Mouse (Mus musculus) midbrain, embryonic 13.5 days (tissue): ENCODE measurements at regions not wholly inside any gene's neighbourhood (a gene's known extent, or its start where the extent isn't known, plus 50 kb on each side); places are given as distances from the start of the nearest gene placed in this dataset.

Experiments used
- ATAC-seq: fragments of 200-750 bp; cut with Nextera tagmentation; 2 replicates; pipeline ENCODE4 v1.8.0; 2017; ENCODE audit warnings: mild to moderate bottlenecking, moderate TSS enrichment, moderate library complexity
- H3K27ac ChIP-seq: fragments of 300-500 bp; sonication (generic); 2 replicates; pipeline ENCODE4 v1.5.1; 2015; ENCODE audit warnings: inconsistent platforms, mild to moderate bottlenecking, moderate library complexity
- H3K27me3 ChIP-seq: fragments of 300-500 bp; sonication (generic); 2 replicates; pipeline ENCODE4 v1.6.1; 2015; ENCODE audit warnings: mild to moderate bottlenecking, inconsistent platforms
- H3K36me3 ChIP-seq: fragments of 300-500 bp; sonication (generic); 2 replicates; pipeline ENCODE4 v1.6.1; 2015; ENCODE audit warnings: mild to moderate bottlenecking, inconsistent platforms
- H3K4me1 ChIP-seq: fragments of 300-500 bp; sonication (generic); replicated peaks from 2 replicates; pipeline ENCODE4 v1.6.1; 2015; ENCODE audit warnings: inconsistent platforms
- H3K4me2 ChIP-seq: fragments of 300-500 bp; sonication (generic); replicated peaks from 2 replicates; pipeline ENCODE4 v1.6.1; 2015; ENCODE audit warnings: moderate library complexity, mild to moderate bottlenecking, inconsistent platforms
- H3K4me3 ChIP-seq: fragments of 300-500 bp; sonication (generic); replicated peaks from 2 replicates; pipeline ENCODE4 v1.5.1; 2015; ENCODE audit warnings: mild to moderate bottlenecking, inconsistent platforms
- H3K9ac ChIP-seq: fragments of 300-500 bp; sonication (generic); replicated peaks from 2 replicates; pipeline ENCODE4 v1.6.1; 2015; ENCODE audit warnings: mild to moderate bottlenecking, inconsistent platforms
- H3K9me3 ChIP-seq: fragments of 300-500 bp; sonication (generic); 2 replicates; pipeline ENCODE4 v1.6.1; 2016; ENCODE audit warnings: mild to moderate bottlenecking, inconsistent platforms
- WGBS: fragments of 180-500 bp; shearing (Covaris S2); methylation state at CpG from one replicate; pipeline ENCODE4 v1.1.7; 2015; 5-methylcytosine and 5-hydroxymethylcytosine counted together

GRCm38 (mm10) chr3:58138726-58139585, 275.6 kb upstream of the Tsc22d2 start:
- no peaks in the 10 kb centered on the region for H3K27me3 ChIP-seq
- no peak overlapping the region for H3K4me3 ChIP-seq
- peaks cover 6% of the 10 kb centered on the region; the same call in 1 of the 2 replicates for H3K4me1 ChIP-seq
- WGBS: 76% methylated on average over 8 of the region's 8 CpGs
- no peaks in the 10 kb centered on the region for H3K36me3 ChIP-seq
- H3K4me2 ChIP-seq: no peak overlapping the region
- no peak for ATAC-seq
- no peak overlapping the region for H3K9ac ChIP-seq
- H3K9me3 ChIP-seq: no peaks in the 10 kb centered on the region
- H3K27ac ChIP-seq: no peak overlapping the region

- ATAC-seq: no peak
- H3K36me3 ChIP-seq: no peaks in the 10 kb centered on the region
- no peaks in the 10 kb centered on the region for H3K27me3 ChIP-seq
- no peaks in the 10 kb centered on the region for H3K4me1 ChIP-seq
- H3K4me3 ChIP-seq: no peak overlapping the region
- no peak overlapping the region for H3K27ac ChIP-seq
- H3K4me2 ChIP-seq: no peak overlapping the region
- no peak overlapping the region for H3K9ac ChIP-seq
- no peaks in the 10 kb centered on the region for H3K9me3 ChIP-seq
- WGBS: 75% methylated on average over 3 of the region's 3 CpGs
These were observed 268.4 kb upstream of the Tsc22d2 start for GRCm38 (mm10) chr3:58146108-58146507.

- Histone ChIP-seq H3K9ac (no peak overlapping the region), H3K9me3 (no peaks in the 10 kb centered on the region), H3K4me2 (no peak overlapping the region), H3K4me1 (no peaks in the 10 kb centered on the region), H3K4me3 (no peak overlapping the region), H3K27me3 (no peaks in the 10 kb centered on the region), H3K27ac (no peak overlapping the region), H3K36me3 (no peaks in the 10 kb centered on the region)
- 68% methylated on average over 1 of the region's 1 CpGs for WGBS
- no peak for ATAC-seq
These were observed 267.8 kb upstream of the Tsc22d2 start for GRCm38 (mm10) chr3:58146762-58147161.

- H3K4me2 ChIP-seq: no peak overlapping the region
- no peak for ATAC-seq
- H3K4me3 ChIP-seq: no peak overlapping the region
- H3K27me3 ChIP-seq: no peaks in the 10 kb centered on the region
- H3K9me3 ChIP-seq: no peaks in the 10 kb centered on the region
- H3K9ac ChIP-seq: no peak overlapping the region
- 84% methylated on average over 3 of the region's 3 CpGs for WGBS
- H3K36me3 ChIP-seq: no peaks in the 10 kb centered on the region
- no peaks in the 10 kb centered on the region for H3K4me1 ChIP-seq
- no peak overlapping the region for H3K27ac ChIP-seq
These were observed 261.4 kb upstream of the Tsc22d2 start for GRCm38 (mm10) chr3:58153141-58153540.

- Histone ChIP-seq H3K36me3 (no peaks in the 10 kb centered on the region), H3K4me1 (no peaks in the 10 kb centered on the region), H3K27me3 (no peaks in the 10 kb centered on the region), H3K27ac (no peak overlapping the region), H3K4me2 (no peak overlapping the region), H3K4me3 (no peak overlapping the region), H3K9me3 (no peaks in the 10 kb centered on the region), H3K9ac (no peak overlapping the region)
- ATAC-seq: no peak
- WGBS: 79% methylated on average over 21 of the region's 21 CpGs
These were observed 260.4 kb upstream of the Tsc22d2 start for GRCm38 (mm10) chr3:58153874-58154756.

GRCm38 (mm10) chr3:58159384-58159783, 255.1 kb upstream of the Tsc22d2 start:
- Histone ChIP-seq H3K36me3 (no peaks in the 10 kb centered on the region), H3K4me2 (no peak overlapping the region), H3K9ac (no peak overlapping the region), H3K27ac (no peak overlapping the region), H3K4me1 (no peaks in the 10 kb centered on the region), H3K4me3 (no peak overlapping the region), H3K9me3 (no peaks in the 10 kb centered on the region), H3K27me3 (no peaks in the 10 kb centered on the region)
- WGBS: 68% methylated on average over 3 of the region's 3 CpGs
- no peak for ATAC-seq

GRCm38 (mm10) chr3:58162238-58162637, 252.3 kb upstream of the Tsc22d2 start:
- H3K36me3 ChIP-seq: no peaks in the 10 kb centered on the region
- WGBS: 29% methylated on average over 10 of the region's 10 CpGs
- ATAC-seq: no peak

GRCm38 (mm10) chr3:58163806-58164205, 250.7 kb upstream of the Tsc22d2 start:
- Histone ChIP-seq H3K4me2 (no peak overlapping the region), H3K9me3 (no peaks in the 10 kb centered on the region), H3K27ac (no peak overlapping the region), H3K4me3 (no peak overlapping the region), H3K36me3 (no peaks in the 10 kb centered on the region), H3K9ac (no peak overlapping the region), H3K27me3 (no peaks in the 10 kb centered on the region), H3K4me1 (peaks cover 6% of the 10 kb centered on the region)
- ATAC-seq: peak; percentile 80
- 8% methylated on average over 10 of the region's 10 CpGs for WGBS

More at GRCm38 (mm10) chr3:58162238-58162637, 252.3 kb upstream of the Tsc22d2 start:
- Histone ChIP-seq H3K4me1 (no peaks in the 10 kb centered on the region; the same call in 1 of the 2 replicates), H3K4me2 (no peak overlapping the region), H3K27ac (no peak overlapping the region), H3K27me3 (no peaks in the 10 kb centered on the region), H3K9ac (no peak overlapping the region), H3K9me3 (no peaks in the 10 kb centered on the region), H3K4me3 (no peak overlapping the region)

- no peak overlapping the region for H3K27ac ChIP-seq
- H3K4me1 ChIP-seq: peaks cover 14% of the 10 kb centered on the region
- H3K9me3 ChIP-seq: no peaks in the 10 kb centered on the region
- no peaks in the 10 kb centered on the region for H3K27me3 ChIP-seq
- 57% methylated on average over 2 of the region's 2 CpGs for WGBS
- no peak for ATAC-seq
- H3K4me2 ChIP-seq: no peak overlapping the region
- no peaks in the 10 kb centered on the region for H3K36me3 ChIP-seq
- H3K4me3 ChIP-seq: no peak overlapping the region
- no peak overlapping the region for H3K9ac ChIP-seq
These were observed 247.9 kb upstream of the Tsc22d2 start for GRCm38 (mm10) chr3:58166628-58167027.

GRCm38 (mm10) chr3:58167121-58167520, 247.4 kb upstream of the Tsc22d2 start:
- no peaks in the 10 kb centered on the region for H3K9me3 ChIP-seq
- H3K4me1 ChIP-seq: peaks cover 14% of the 10 kb centered on the region
- no peak overlapping the region for H3K27ac ChIP-seq
- WGBS: 87% methylated on average over 3 of the region's 3 CpGs
- H3K4me2 ChIP-seq: no peak overlapping the region
- H3K27me3 ChIP-seq: no peaks in the 10 kb centered on the region
- no peak overlapping the region for H3K4me3 ChIP-seq
- no peak for ATAC-seq
- H3K9ac ChIP-seq: no peak overlapping the region
- H3K36me3 ChIP-seq: no peaks in the 10 kb centered on the region

- no peak overlapping the region for H3K27ac ChIP-seq
- H3K4me2 ChIP-seq: no peak overlapping the region
- H3K9ac ChIP-seq: no peak overlapping the region
- no peaks in the 10 kb centered on the region for H3K27me3 ChIP-seq
- H3K4me1 ChIP-seq: peaks cover 14% of the 10 kb centered on the region
- 95% methylated on average over 1 of the region's 1 CpGs for WGBS
- H3K36me3 ChIP-seq: no peaks in the 10 kb centered on the region
- ATAC-seq: no peak
- no peaks in the 10 kb centered on the region for H3K9me3 ChIP-seq
- no peak overlapping the region for H3K4me3 ChIP-seq
These were observed 246.7 kb upstream of the Tsc22d2 start for GRCm38 (mm10) chr3:58167761-58168290.
